Mouse (Mus musculus) G1E (cell line): ENCODE results near the gene Rps4x. TPM values are rescaled to one million over a fixed set of nuclear protein-coding genes. Genes with fewer than 3 reads are reported as not detected.

Source experiments
- ATAC-seq: 2 replicates; pipeline ENCODE4 v1.8.0; 2016; ENCODE audit warnings: mild to moderate bottlenecking; ENCODE audit not compliant: insufficient number of reproducible peaks, poor library complexity, low FRiP score, severe bottlenecking; ENCODE audit errors: extremely low read depth
- DNase-seq: peaks from one replicate; pipeline ENCODE4 v3.0.0; 2012; ENCODE audit warnings: low spot score
- H3K27me3 ChIP-seq: 2 replicates; pipeline ENCODE4 v1.6.1; 2012; ENCODE audit warnings: mild to moderate bottlenecking, low read length, inconsistent platforms; ENCODE audit not compliant: insufficient read depth
- H3K36me3 ChIP-seq: replicated peaks from 2 replicates; pipeline ENCODE3; 2012; ENCODE audit warnings: mild to moderate bottlenecking, inconsistent platforms
- H3K4me1 ChIP-seq: 2 replicates; pipeline ENCODE4 v1.6.1; 2012; ENCODE audit warnings: low read depth, low read length, inconsistent platforms, mixed read lengths; ENCODE audit not compliant: insufficient read depth
- H3K4me3 ChIP-seq: 2 replicates; pipeline ENCODE4 v1.5.1; 2012; ENCODE audit warnings: low read depth, mild to moderate bottlenecking, inconsistent platforms, low read length, moderate library complexity, mixed read lengths
- H3K9me3 ChIP-seq: replicated peaks from 2 replicates; pipeline ENCODE4 v1.6.1; 2012; ENCODE audit warnings: inconsistent platforms
- CTCF ChIP-seq: IDR thresholded peaks from 2 replicates; pipeline ENCODE4 v1.5.1; 2012; ENCODE audit warnings: low read depth, low read length, inconsistent platforms, mixed read lengths
- GATA1 ChIP-seq: IDR thresholded peaks from 2 replicates; pipeline ENCODE4 v1.6.1; 2012; ENCODE audit warnings: borderline replicate concordance, low read length, inconsistent platforms, mixed read lengths
- GATA2 ChIP-seq: IDR thresholded peaks from 2 replicates; pipeline ENCODE4 v1.6.1; 2012; ENCODE audit warnings: low read depth, low read length, inconsistent platforms, borderline replicate concordance
- POLR2AphosphoS5 ChIP-seq: IDR thresholded peaks from 2 replicates; pipeline ENCODE4 v1.6.1; 2012; ENCODE audit warnings: low read depth, low read length, inconsistent platforms; ENCODE audit not compliant: insufficient replicate concordance
- TAL1 ChIP-seq: conservative IDR thresholded peaks from 2 replicates; pipeline ENCODE4 v1.6.1; 2012; ENCODE audit warnings: low read depth, low read length, inconsistent platforms, mixed read lengths
- polyA plus RNA-seq: library from polyadenylated mRNA; stranded (reverse); fragments of >175 nt; gene quantifications from 2 replicates; pipeline ENCODE4 v1.2.3, GENCODE M21; 2012
- total RNA-seq, 2 experiments: library from RNA; stranded (forward) in 1 of 2; stranded (reverse) in 1 of 2; fragments of 200-1000 nt in 1 of 2; fragments of >200 nt in 1 of 2; fragmentation: Nextera tagmentation in 1 of 2; gene quantifications; 2 replicates each; pipeline ENCODE4 v1.2.3; 2014 to 2017

Rps4x gene
- total and polyA plus RNA-seq, 3 experiments = 175 to 2,960 (median 1,040) TPM

DNA sequence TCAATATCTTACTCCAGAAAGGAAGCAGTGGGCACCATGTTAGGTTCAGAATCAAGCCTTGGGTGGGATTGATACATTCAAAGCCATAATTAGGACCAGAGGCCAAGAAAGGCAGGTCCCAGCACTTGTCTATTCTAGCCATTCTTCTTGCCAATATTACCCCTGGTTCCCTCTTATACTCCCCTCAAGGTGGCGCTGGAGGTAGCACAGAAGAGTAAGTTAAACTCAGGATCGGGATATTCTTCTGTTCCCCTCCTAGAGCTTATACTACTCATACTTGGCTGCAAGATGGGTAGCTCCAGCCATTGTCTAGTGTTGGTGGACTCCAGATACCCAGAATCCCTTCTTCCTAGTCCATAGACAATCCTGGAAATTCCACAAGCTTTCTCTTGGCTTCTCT lies 26.1 kb downstream of the Rps4x start:
- DNase-seq (no peak), ATAC-seq (no peak)
- peaks cover 4% of the 10 kb centered on the region; the same call in 1 of the 2 replicates for H3K27me3 ChIP-seq
- H3K4me3 ChIP-seq = no peak overlapping the region
- no peaks in the 10 kb centered on the region for H3K9me3 ChIP-seq
- no peak for TF ChIP-seq GATA2
- TF ChIP-seq POLR2AphosphoS5 = no peak
- TF ChIP-seq GATA1 = no peak
- no peak for TF ChIP-seq CTCF
- TF ChIP-seq TAL1 = no peak
- no peaks in the 10 kb centered on the region for H3K36me3 ChIP-seq
- no peaks in the 10 kb centered on the region; the same call in 1 of the 2 replicates for H3K4me1 ChIP-seq

DNA sequence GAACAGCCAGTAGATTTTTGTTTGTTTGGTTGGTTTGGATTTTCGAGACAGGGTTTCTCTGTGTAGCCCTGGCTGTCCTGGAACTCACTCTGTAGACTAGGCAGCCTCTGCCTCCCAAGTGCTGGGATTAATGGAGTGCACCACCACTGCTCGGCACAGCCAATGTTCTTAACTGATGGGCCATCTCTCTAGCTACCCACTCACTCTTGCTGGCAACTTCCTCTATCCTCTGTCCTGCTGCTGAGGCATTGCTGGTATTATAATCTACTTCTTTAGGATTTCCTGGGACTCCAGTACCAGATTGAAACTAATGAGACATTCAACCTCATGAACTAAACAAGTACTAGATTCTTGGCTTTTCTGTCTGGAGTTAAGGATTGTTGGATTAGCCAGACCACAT lies 28.7 kb downstream of the Rps4x start:
- Histone ChIP-seq H3K4me1 (peaks cover 10% of the 10 kb centered on the region), H3K27me3 (no peaks in the 10 kb centered on the region), H3K36me3 (no peaks in the 10 kb centered on the region), H3K4me3 (no peak overlapping the region), H3K9me3 (no peaks in the 10 kb centered on the region)
- TF ChIP-seq GATA2 = no peak
- TF ChIP-seq GATA1 = no peak
- no peak for TF ChIP-seq TAL1
- TF ChIP-seq CTCF = no peak
- no peak for TF ChIP-seq POLR2AphosphoS5
- ATAC-seq (no peak), DNase-seq (no peak)

DNA sequence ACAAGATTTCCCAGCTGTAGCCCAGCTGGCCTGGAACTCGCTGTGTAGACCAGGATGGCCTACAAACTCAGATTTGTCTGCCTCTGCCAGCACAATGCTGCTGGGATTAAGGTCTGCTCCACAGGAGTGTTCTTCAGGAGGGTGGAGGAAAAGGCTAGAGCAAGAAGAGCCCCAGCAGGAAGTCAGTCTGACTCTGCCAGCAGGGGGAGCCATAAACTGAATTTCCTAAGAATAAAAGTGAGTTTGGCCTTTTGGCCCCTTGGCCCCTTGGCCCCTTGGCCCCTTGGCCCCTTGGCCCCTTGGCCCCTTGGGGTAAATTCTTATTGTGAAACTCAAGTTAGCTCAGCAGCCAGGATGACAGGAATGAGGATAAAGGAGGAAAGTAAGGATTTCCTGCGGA lies 29.4 kb downstream of the Rps4x start:
- no peaks in the 10 kb centered on the region for H3K9me3 ChIP-seq
- ATAC-seq (no peak), DNase-seq (no peak)
- H3K4me1 ChIP-seq = peaks cover 10% of the 10 kb centered on the region
- H3K36me3 ChIP-seq = no peaks in the 10 kb centered on the region
- H3K4me3 ChIP-seq = no peak overlapping the region
- H3K27me3 ChIP-seq = no peaks in the 10 kb centered on the region
- TF ChIP-seq POLR2AphosphoS5 (no peak), CTCF (no peak), TAL1 (no peak), GATA2 (no peak), GATA1 (no peak)

DNA sequence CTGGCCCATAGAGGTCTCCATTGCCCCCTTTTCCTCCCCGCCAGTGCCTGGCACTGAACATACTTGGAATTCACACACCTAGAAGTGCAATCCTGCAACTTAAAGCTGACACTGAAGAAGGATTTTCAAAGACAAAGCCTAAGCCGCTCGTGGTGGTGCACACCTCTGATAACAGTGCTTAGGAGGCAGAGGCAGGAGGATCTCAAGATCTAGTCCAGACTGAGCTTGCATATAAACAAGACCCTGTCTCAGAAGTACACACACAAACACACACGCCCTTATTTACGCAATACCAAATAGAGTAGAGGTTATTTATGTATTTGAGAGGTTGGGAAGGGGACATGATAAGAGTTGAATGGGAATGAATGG lies 31.8 kb downstream of the Rps4x start:
- no peak for ATAC-seq
- no peak for DNase-seq
- Histone ChIP-seq H3K36me3 (peaks cover 12% of the 10 kb centered on the region), H3K9me3 (no peaks in the 10 kb centered on the region), H3K4me3 (peak overlapping the region; percentile 63), H3K4me1 (peaks cover 15% of the 10 kb centered on the region), H3K27me3 (no peaks in the 10 kb centered on the region)
- TF ChIP-seq POLR2AphosphoS5 (no peak), GATA2 (no peak), TAL1 (no peak), CTCF (no peak), GATA1 (no peak)

DNA sequence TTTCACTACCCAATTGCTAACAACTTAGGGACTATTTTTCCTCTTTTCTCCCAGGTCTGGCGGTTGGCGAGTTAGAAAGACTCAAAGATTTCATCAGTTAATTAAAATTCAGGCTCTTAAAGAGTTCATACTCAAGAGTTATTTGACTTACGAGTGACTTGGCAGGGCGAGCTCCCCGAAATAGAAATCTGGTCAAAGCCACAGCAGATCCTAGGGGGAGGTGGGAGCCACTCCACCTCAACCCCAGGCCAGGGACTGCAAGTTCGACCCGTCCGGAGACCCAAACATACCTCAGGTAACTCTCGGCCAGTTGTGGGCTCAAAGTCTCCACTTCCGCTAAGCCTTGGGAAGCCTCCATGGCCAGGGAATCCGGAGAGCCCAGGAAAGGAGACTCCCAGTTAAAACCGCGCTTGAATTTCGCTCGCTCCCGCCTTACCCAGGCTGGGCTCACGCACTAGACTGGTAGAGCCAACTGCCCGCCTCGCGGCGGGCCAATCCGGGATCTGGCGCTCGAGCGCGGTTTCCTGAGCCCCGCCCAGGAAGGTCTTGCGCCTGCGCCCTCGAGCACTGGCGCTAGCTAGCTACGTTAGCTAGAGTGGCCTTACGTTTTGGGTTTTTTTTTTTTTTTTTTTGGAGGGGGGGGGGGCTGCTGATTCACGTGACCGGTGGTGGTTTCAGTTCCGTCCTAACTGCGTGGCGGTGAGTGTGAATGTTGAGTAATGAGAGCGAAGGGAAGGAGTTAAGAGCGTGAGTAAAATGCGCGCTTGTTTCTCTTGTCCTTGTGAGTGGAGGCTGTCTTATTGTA lies 32.4 kb downstream of the Rps4x start, which contains the start of gene Ercc6l:
Gene Ercc6l, minus strand, starts transcription at position 474 of the 805 bp plus-strand sequence.
- H3K4me1 ChIP-seq = peaks cover 15% of the 10 kb centered on the region
- peak; percentile 89 for ATAC-seq
- no peaks in the 10 kb centered on the region for H3K9me3 ChIP-seq
- peaks cover 15% of the 10 kb centered on the region for H3K36me3 ChIP-seq
- TF ChIP-seq GATA2 (no peak), POLR2AphosphoS5 (no peak), CTCF (no peak), GATA1 (no peak), TAL1 (no peak)
- H3K27me3 ChIP-seq = no peaks in the 10 kb centered on the region
- peak within 1 kb of the TSS; percentile 73 for H3K4me3 ChIP-seq
- peak; percentile 76 for DNase-seq

- no peak for DNase-seq
- no peak for ATAC-seq
Observed at GRCm38 (mm10) chrX:102141157-102141556, 48.0 kb downstream of the Rps4x start.

More at GRCm38 (mm10) chrX:102141157-102141556, 48.0 kb downstream of the Rps4x start:
- Histone ChIP-seq H3K4me3 (no peak overlapping the region), H3K27me3 (no peaks in the 10 kb centered on the region), H3K36me3 (peaks cover 47% of the 10 kb centered on the region), H3K9me3 (no peaks in the 10 kb centered on the region), H3K4me1 (no peaks in the 10 kb centered on the region)
- no peak for TF ChIP-seq CTCF
- no peak for TF ChIP-seq GATA1
- TF ChIP-seq GATA2 = no peak
- no peak for TF ChIP-seq POLR2AphosphoS5
- no peak for TF ChIP-seq TAL1

Other genes with a start within 250 kb of the Rps4x start
- gene Rtl5, start 118.1 kb downstream of the Rps4x start, total RNA-seq (2014; fragmentation: Nextera tagmentation) = not detected in 2 replicates
- gene Rtl5, start 118.1 kb downstream of the Rps4x start, total RNA-seq (2017) = 0.12 and 0.82 TPM in 2 replicates
- gene Rtl5, start 118.1 kb downstream of the Rps4x start, polyA plus RNA-seq = 0.02 TPM in 1 of 2 replicates, not detected in the other
- gene Pin4, start 69.9 kb downstream of the Rps4x start, total RNA-seq (2014; fragmentation: Nextera tagmentation) = 45.8 and 49.2 TPM in 2 replicates
- 88.2 and 126 TPM in 2 replicates for gene Pin4, start 69.9 kb downstream of the Rps4x start, total RNA-seq (2017)
- gene Pin4, start 69.9 kb downstream of the Rps4x start, polyA plus RNA-seq = 13.3 and 13.4 TPM in 2 replicates
- 20.7 and 22.0 TPM in 2 replicates for gene Ercc6l, start 32.3 kb downstream of the Rps4x start, total RNA-seq (2014; fragmentation: Nextera tagmentation)
- 36.0 and 40.9 TPM in 2 replicates for gene Ercc6l, start 32.3 kb downstream of the Rps4x start, total RNA-seq (2017)
- 0.80 and 1.2 TPM in 2 replicates for gene Ercc6l, start 32.3 kb downstream of the Rps4x start, polyA plus RNA-seq
- not detected in 2 replicates for gene Cited1, start 62.8 kb upstream of the Rps4x start, total RNA-seq (2014; fragmentation: Nextera tagmentation)
- 3.8 and 4.4 TPM in 2 replicates for gene Cited1, start 62.8 kb upstream of the Rps4x start, total RNA-seq (2017)
- 1.6 and 1.7 TPM in 2 replicates for gene Cited1, start 62.8 kb upstream of the Rps4x start, polyA plus RNA-seq